Mouse (Mus musculus) E14TG2a.4 (cell line): ENCODE data around the gene Ccdc61.

Experiments
- CTCF ChIP-seq: conservative IDR thresholded peaks from 2 replicates; pipeline ENCODE4 v1.5.1; 2014; ENCODE audit warnings: low read length
- NANOG ChIP-seq: IDR thresholded peaks from 2 replicates; pipeline ENCODE4 v1.6.1; 2014; ENCODE audit warnings: borderline replicate concordance, low read length, mixed read lengths
- POU5F1 ChIP-seq: IDR thresholded peaks from 2 replicates; pipeline ENCODE4 v1.6.1; 2014; ENCODE audit warnings: low read length, borderline replicate concordance

DNA sequence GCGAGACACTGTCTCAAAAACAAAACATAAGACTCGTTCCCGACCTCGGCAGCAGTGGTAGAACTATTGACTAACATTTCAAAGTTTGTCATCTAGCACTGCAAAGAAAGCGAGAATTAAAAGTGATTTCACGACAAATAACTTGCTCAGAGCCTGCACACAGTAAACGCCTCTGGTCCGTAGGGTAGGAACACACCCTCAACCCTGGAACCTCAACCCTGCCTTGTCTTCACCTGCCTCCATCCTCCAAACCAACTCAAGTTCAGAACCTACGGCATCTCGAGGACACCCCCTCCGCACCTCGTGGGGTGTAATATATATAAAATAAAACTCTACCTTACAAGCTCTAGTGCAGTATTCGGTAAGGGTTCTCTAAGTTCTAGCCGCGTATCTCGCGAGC is 418 bp downstream of the Ccdc61 start:
- TF ChIP-seq CTCF: no peak
- no peak for TF ChIP-seq NANOG
- no peak for TF ChIP-seq POU5F1
